Mouse (Mus musculus) adrenal gland, adult (tissue): ENCODE data around the gene C2cd4b.
A peak's percentile ranks its signal among the peaks of the same experiment; 100 is the strongest.

Experiments used
- DNase-seq, 2 experiments: peaks; one replicate each; pipeline ENCODE4 v3.0.0; 2022 to 2023; ENCODE audit warnings: low spot score in 1 of 2; ENCODE audit not compliant: inconsistent age in 2 of 2

The C2cd4b gene

GRCm38 (mm10) chr9:67759163-67759955, at the start of gene C2cd4b:
Gene C2cd4b (plus strand): TSS chr9:67759437.
- DNase-seq = peak; percentile 39 to 83

GRCm38 (mm10) chr9:67711051-67711877, 48.0 kb upstream of the C2cd4b start:
- DNase-seq = peak; percentile 51 to 86

GRCm38 (mm10) chr9:67712146-67712545, 47.1 kb upstream of the C2cd4b start:
- DNase-seq = no peak

GRCm38 (mm10) chr9:67717081-67717480, 42.2 kb upstream of the C2cd4b start:
- no peak for DNase-seq

GRCm38 (mm10) chr9:67718596-67718995, 40.6 kb upstream of the C2cd4b start:
- no peak for DNase-seq

- no peak for DNase-seq
Observed at GRCm38 (mm10) chr9:67720150-67720549, 39.1 kb upstream of the C2cd4b start.

- DNase-seq = peak; percentile 6 to 43
Observed at GRCm38 (mm10) chr9:67722378-67722777, 36.9 kb upstream of the C2cd4b start.

- no peak for DNase-seq
Observed at GRCm38 (mm10) chr9:67725196-67725595, 34.0 kb upstream of the C2cd4b start.

GRCm38 (mm10) chr9:67733716-67734115, 25.5 kb upstream of the C2cd4b start:
- no peak for DNase-seq

- peak; percentile 57 to 88 for DNase-seq
Observed at GRCm38 (mm10) chr9:67735426-67735825, 23.8 kb upstream of the C2cd4b start.

- DNase-seq = no peak
Observed at GRCm38 (mm10) chr9:67741256-67741655, 18.0 kb upstream of the C2cd4b start.

GRCm38 (mm10) chr9:67753411-67754182, 5.6 kb upstream of the C2cd4b start:
- DNase-seq = no peak

- no peak for DNase-seq
Observed at GRCm38 (mm10) chr9:67754713-67755112, 4.5 kb upstream of the C2cd4b start.

- DNase-seq = peak; percentile 60 to 89
Observed at GRCm38 (mm10) chr9:67758686-67759085, 551 bp upstream of the C2cd4b start.

- peak; percentile 56 to 81 for DNase-seq
Observed at GRCm38 (mm10) chr9:67759956-67760764, 923 bp downstream of the C2cd4b start.

- DNase-seq = no peak
Observed at GRCm38 (mm10) chr9:67760991-67761390, 1.8 kb downstream of the C2cd4b start.

- DNase-seq = no peak
Observed at GRCm38 (mm10) chr9:67763326-67763725, 4.1 kb downstream of the C2cd4b start.

- peak in 1 of 2 experiments; percentile 49 for DNase-seq
Observed at GRCm38 (mm10) chr9:67766405-67766804, 7.2 kb downstream of the C2cd4b start.

GRCm38 (mm10) chr9:67766948-67767347, 7.7 kb downstream of the C2cd4b start:
- DNase-seq = no peak

GRCm38 (mm10) chr9:67768843-67769242, 9.6 kb downstream of the C2cd4b start:
- DNase-seq = no peak
